Mouse (Mus musculus): ENCODE data around the gene Dock9. TPM values are rescaled to one million over a fixed set of nuclear protein-coding genes. Genes with fewer than 3 reads are reported as not detected.
"Not testable (repeated sequence)": the region's sequence is repeated elsewhere in the genome, so short reads cannot be mapped to it uniquely, and the experiment has no call there.

The Dock9 gene
- polyA plus RNA-seq, 1 experiment from 2014 or later: 4.2 TPM

DNA sequence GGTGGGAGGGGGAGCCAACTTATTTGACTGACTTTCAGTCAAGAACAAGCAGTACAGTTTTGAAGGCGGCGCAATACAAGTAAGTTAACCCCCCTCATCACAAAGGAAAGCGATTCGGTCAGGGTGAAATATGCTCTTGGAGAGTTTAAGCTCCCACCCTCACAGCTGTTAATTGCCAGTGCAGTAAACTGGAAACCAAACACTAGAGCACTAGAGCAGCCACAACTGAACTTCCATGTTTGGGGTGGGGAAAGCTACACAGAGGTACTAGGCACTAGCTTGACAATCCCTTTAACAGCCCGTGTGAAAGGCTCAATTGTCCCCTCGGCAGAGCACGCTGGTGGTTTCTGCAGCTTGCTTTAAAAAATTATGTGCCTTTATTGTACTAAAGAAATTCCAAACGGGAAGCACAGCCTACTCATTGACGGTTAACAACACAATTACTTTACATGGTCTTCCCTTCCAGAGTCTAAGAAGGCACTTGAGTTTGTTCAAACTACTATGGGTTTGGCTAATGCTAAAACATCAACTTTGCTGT is 100.4 kb downstream of the Dock9 start:
- peak overlapping the region; percentile 44; the same call in 1 of the 2 replicates for H3K4me2 ChIP-seq (ENCODE audit: low read depth, low read length, severe bottlenecking)
- H3K9me3 ChIP-seq (ENCODE audit: control insufficient read depth, low read length): no peaks in the 10 kb centered on the region
- H3K27me3 ChIP-seq (ENCODE audit: control insufficient read depth, insufficient read depth, low read length): no peaks in the 10 kb centered on the region
- H3K4me1 ChIP-seq (replicated peaks; ENCODE audit: control insufficient read depth, insufficient read depth, low read length): peaks cover 11% of the 10 kb centered on the region; the same call in 1 of the 2 replicates
- DNase-seq (ENCODE audit: low spot score): no peak
- peak; percentile 59; the same call in 1 of the 2 replicates for ATAC-seq (replicated peaks; ENCODE audit: low FRiP score)
- H3K4me3 ChIP-seq (ENCODE audit: low read depth, low read length): 0 out of 2 replicates have a peak overlapping the region, but pooled peaks have one; percentile 3
- no peak overlapping the region; the same call in 1 of the 2 replicates for H3K9ac ChIP-seq (ENCODE audit: low read length)
- H3K27ac ChIP-seq (ENCODE audit: low read depth, low read length): no peak overlapping the region
- H3K36me3 ChIP-seq (ENCODE audit: control insufficient read depth, insufficient read depth, low read length): no peaks in the 10 kb centered on the region
- 27% methylated on average over 9 of the region's 9 CpGs for WGBS

DNA sequence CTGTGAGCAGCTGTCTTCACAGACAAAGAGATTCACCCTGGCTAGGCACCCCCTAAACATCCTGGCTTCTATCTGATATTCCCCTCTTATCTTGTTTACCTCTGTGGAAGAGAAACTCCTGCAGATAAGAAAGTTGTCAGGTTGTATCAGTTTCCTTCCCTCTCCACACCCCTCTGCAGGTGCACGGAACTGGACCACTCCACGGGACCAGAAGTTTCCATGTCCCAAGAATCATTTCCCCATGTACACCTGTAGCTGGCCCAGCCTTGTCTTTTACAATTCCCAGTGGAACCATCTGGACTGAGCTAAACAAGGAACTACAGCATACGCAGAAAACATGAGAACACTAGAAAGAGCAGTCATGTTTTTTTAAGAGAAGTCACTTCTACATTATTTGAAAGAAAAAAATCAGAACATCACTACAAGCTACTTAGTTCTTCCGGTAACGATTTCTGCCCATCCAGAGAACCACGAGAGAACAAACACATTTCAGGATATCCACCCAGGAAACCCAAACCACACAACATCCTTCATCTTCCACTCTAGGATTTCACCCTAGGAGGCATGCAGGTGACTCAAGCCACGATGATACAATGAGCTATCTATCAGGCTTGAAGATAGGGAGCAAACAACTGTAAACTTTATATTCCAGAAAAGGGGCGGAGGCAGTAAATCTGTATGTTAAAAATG is 101.1 kb downstream of the Dock9 start:
- Histone ChIP-seq H3K27ac (ENCODE audit: low read depth, low read length) (no peak overlapping the region), H3K9ac (ENCODE audit: low read length) (no peak overlapping the region), H3K4me2 (ENCODE audit: low read depth, low read length, severe bottlenecking) (no peak overlapping the region), H3K9me3 (ENCODE audit: control insufficient read depth, low read length) (no peaks in the 10 kb centered on the region), H3K4me1 (replicated peaks; ENCODE audit: control insufficient read depth, insufficient read depth, low read length) (peaks cover 11% of the 10 kb centered on the region; the same call in 1 of the 2 replicates), H3K4me3 (ENCODE audit: low read depth, low read length) (no peak overlapping the region), H3K36me3 (ENCODE audit: control insufficient read depth, insufficient read depth, low read length) (no peaks in the 10 kb centered on the region), H3K27me3 (ENCODE audit: control insufficient read depth, insufficient read depth, low read length) (no peaks in the 10 kb centered on the region)
- 85% methylated on average over 8 of the region's 8 CpGs for WGBS
- no peak for ATAC-seq (replicated peaks; ENCODE audit: low FRiP score)
- DNase-seq (ENCODE audit: low spot score): no peak

DNA sequence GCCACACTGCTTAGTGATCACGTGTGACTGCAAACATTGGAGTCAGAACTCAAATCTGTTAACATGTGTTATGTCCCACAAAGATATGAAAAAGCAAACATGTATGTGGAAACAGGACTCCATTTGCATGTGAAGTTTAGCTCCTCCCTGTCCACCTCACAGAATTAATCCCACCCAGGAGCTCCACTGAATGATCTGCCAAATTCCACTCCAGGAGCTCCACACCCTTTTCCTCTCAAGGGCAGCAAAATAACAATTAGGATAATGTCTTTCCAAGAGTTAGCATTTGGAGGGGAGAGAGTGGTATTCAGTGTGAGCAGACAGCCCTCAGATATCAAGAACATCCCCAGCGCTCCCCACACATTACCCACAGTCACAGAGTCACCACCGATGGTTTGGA is 102.9 kb downstream of the Dock9 start:
- no peak for DNase-seq (ENCODE audit: low spot score)
- Histone ChIP-seq H3K27ac (ENCODE audit: low read depth, low read length) (no peak overlapping the region), H3K4me1 (replicated peaks; ENCODE audit: control insufficient read depth, insufficient read depth, low read length) (peaks cover 11% of the 10 kb centered on the region; the same call in 1 of the 2 replicates), H3K36me3 (ENCODE audit: control insufficient read depth, insufficient read depth, low read length) (no peaks in the 10 kb centered on the region), H3K9ac (ENCODE audit: low read length) (no peak overlapping the region), H3K27me3 (ENCODE audit: control insufficient read depth, insufficient read depth, low read length) (no peaks in the 10 kb centered on the region), H3K4me2 (ENCODE audit: low read depth, low read length, severe bottlenecking) (no peak overlapping the region), H3K4me3 (ENCODE audit: low read depth, low read length) (no peak overlapping the region), H3K9me3 (ENCODE audit: control insufficient read depth, low read length) (no peaks in the 10 kb centered on the region)
- 89% methylated on average over 3 of the region's 3 CpGs for WGBS
- ATAC-seq (replicated peaks; ENCODE audit: low FRiP score): no peak

DNA sequence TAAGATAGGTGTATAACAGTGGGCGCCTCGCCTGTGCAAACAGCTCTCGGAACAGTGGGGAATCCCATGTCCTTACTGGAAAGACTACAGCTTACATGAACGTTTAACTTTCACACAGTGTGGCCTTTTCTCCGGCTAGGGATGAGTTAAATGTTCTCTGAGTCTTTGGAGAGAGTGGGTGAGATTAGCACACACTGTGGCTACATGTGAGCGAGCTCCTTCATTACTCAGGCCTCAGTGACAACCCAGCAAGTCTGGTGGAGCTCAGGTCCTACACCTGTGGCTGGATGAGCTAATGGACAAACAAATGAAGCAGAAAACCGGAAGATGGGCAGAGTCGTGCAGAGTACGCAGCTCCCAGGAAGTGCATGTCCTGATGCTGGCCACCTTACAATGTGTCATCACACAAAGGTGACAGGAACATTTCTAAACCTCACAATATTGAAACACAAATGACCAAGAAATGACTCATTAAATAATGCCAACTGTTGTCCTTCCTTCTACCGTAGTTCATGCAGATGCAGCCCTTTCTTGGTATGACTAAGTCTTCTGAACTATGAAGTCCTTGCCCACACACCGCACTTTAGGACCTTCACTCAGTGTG is 103.5 kb downstream of the Dock9 start:
- no peak for ATAC-seq (replicated peaks; ENCODE audit: low FRiP score)
- Histone ChIP-seq H3K4me1 (replicated peaks; ENCODE audit: control insufficient read depth, insufficient read depth, low read length) (peaks cover 11% of the 10 kb centered on the region; the same call in 1 of the 2 replicates), H3K36me3 (ENCODE audit: control insufficient read depth, insufficient read depth, low read length) (no peaks in the 10 kb centered on the region), H3K9ac (ENCODE audit: low read length) (no peak overlapping the region), H3K27me3 (ENCODE audit: control insufficient read depth, insufficient read depth, low read length) (no peaks in the 10 kb centered on the region), H3K4me3 (ENCODE audit: low read depth, low read length) (no peak overlapping the region), H3K4me2 (ENCODE audit: low read depth, low read length, severe bottlenecking) (no peak overlapping the region), H3K9me3 (ENCODE audit: control insufficient read depth, low read length) (no peaks in the 10 kb centered on the region), H3K27ac (ENCODE audit: low read depth, low read length) (no peak overlapping the region)
- 87% methylated on average over 11 of the region's 11 CpGs for WGBS
- no peak for DNase-seq (ENCODE audit: low spot score)

DNA sequence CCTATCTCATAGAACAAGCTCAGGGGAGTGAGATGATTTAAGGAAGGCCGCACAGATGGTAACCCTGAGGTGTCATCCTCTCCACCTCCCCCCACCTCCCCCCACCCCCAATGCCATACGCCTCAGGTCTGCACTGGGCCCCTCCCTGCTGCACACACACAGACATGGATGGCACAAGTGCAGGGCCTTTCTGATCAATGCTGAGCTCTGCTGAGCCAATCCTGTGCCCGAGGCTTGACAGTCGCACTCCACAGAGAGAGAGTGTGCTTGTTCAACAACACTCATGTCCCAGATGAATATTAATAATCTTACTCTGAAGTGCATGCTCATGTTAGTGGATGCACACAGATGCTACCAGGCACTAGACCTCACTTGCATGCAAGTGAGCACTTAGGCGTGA is 108.0 kb downstream of the Dock9 start:
- not testable (repeated sequence) for ATAC-seq (replicated peaks; ENCODE audit: low FRiP score); H3K9ac ChIP-seq (ENCODE audit: low read length); H3K4me1 ChIP-seq (replicated peaks; ENCODE audit: control insufficient read depth, insufficient read depth, low read length); H3K4me3 ChIP-seq (ENCODE audit: low read depth, low read length); H3K9me3 ChIP-seq (ENCODE audit: control insufficient read depth, low read length); H3K36me3 ChIP-seq (ENCODE audit: control insufficient read depth, insufficient read depth, low read length); DNase-seq (ENCODE audit: low spot score); H3K27ac ChIP-seq (ENCODE audit: low read depth, low read length); H3K4me2 ChIP-seq (ENCODE audit: low read depth, low read length, severe bottlenecking); H3K27me3 ChIP-seq (ENCODE audit: control insufficient read depth, insufficient read depth, low read length)
- 66% methylated on average over 5 of the region's 5 CpGs for WGBS

DNA sequence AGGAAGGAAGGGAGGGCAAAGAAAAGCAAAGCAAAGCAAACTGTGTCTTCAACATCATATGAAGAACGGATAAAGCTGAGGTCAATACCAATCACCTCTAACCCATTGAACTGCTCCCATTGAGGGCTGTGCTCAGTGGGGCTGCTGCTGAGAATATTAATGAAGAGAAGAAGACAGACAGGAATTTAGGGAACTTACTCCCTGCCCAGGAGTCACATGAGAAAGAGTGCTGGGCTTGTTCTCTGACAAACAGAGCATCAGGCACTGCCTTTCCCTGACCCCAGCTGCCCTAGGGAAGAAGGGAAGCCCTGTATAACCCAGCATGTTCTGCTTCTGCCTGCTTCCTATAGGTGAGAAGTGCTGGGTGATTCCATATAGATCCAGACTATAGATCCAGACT is 109.5 kb downstream of the Dock9 start:
- DNase-seq (ENCODE audit: low spot score) (no peak), ATAC-seq (replicated peaks; ENCODE audit: low FRiP score) (no peak)
- H3K27me3 ChIP-seq (ENCODE audit: control insufficient read depth, insufficient read depth, low read length): no peaks in the 10 kb centered on the region
- no peak overlapping the region for H3K9ac ChIP-seq (ENCODE audit: low read length)
- H3K4me2 ChIP-seq (ENCODE audit: low read depth, low read length, severe bottlenecking): no peak overlapping the region
- no peaks in the 10 kb centered on the region for H3K36me3 ChIP-seq (ENCODE audit: control insufficient read depth, insufficient read depth, low read length)
- no peak overlapping the region for H3K4me3 ChIP-seq (ENCODE audit: low read depth, low read length)
- 28% methylated on average over 1 of the region's 1 CpGs for WGBS
- no peak overlapping the region for H3K27ac ChIP-seq (ENCODE audit: low read depth, low read length)
- 0 out of 2 replicates have a peak, but pooled peaks cover 1% of the 10 kb centered on the region for H3K4me1 ChIP-seq (replicated peaks; ENCODE audit: control insufficient read depth, insufficient read depth, low read length)
- no peaks in the 10 kb centered on the region for H3K9me3 ChIP-seq (ENCODE audit: control insufficient read depth, low read length)

DNA sequence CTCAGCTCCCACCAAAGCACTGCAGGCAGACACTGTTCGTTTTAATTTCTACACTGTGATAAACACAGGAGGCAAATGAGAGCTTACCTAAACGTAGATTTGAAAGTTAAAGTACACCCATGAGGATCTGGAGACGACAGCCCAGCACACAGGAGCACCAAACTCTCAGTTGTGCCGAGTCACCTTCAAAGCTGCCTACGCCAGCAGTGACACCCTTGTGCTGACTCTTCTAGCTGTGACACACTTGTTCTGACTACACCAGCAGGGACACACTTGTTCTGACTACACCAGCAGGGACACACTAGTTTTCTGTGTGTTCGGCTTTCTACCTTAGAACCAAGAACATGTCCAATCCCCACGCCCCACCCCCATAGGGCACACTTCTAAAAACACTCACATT is 110.4 kb downstream of the Dock9 start:
- H3K4me3 ChIP-seq (ENCODE audit: low read depth, low read length): no peak overlapping the region
- H3K36me3 ChIP-seq (ENCODE audit: control insufficient read depth, insufficient read depth, low read length): no peaks in the 10 kb centered on the region
- ATAC-seq (replicated peaks; ENCODE audit: low FRiP score) (no peak), DNase-seq (ENCODE audit: low spot score) (no peak)
- H3K4me1 ChIP-seq (replicated peaks; ENCODE audit: control insufficient read depth, insufficient read depth, low read length): 0 out of 2 replicates have a peak, but pooled peaks cover 1% of the 10 kb centered on the region
- H3K9ac ChIP-seq (ENCODE audit: low read length): no peak overlapping the region
- 82% methylated on average over 7 of the region's 7 CpGs for WGBS
- H3K27me3 ChIP-seq (ENCODE audit: control insufficient read depth, insufficient read depth, low read length): no peaks in the 10 kb centered on the region
- H3K9me3 ChIP-seq (ENCODE audit: control insufficient read depth, low read length): no peaks in the 10 kb centered on the region
- H3K4me2 ChIP-seq (ENCODE audit: low read depth, low read length, severe bottlenecking): no peak overlapping the region
- no peak overlapping the region for H3K27ac ChIP-seq (ENCODE audit: low read depth, low read length)

DNA sequence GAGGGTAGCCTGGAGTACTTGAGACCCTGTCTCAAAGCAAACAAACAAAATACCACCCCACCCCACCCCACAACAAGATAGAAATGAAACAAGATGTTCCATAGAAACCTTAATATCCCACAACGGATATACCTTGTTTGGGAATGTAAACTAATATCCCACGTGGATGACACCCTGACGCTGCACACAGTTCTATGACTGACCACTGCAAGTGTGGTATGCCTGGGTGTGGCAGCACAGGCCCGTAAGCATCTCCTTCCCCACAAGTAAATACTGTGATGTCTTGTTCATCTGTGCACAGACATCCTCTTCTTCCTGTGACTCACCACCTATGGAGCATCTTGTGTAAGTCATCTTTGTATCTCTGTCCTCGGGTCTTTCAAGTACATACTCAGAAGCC is 118.7 kb downstream of the Dock9 start:
- no peak overlapping the region for H3K4me2 ChIP-seq (ENCODE audit: low read depth, low read length, severe bottlenecking)
- H3K27me3 ChIP-seq (ENCODE audit: control insufficient read depth, insufficient read depth, low read length): no peaks in the 10 kb centered on the region
- ATAC-seq (replicated peaks; ENCODE audit: low FRiP score) (no peak), DNase-seq (ENCODE audit: low spot score) (no peak)
- H3K36me3 ChIP-seq (ENCODE audit: control insufficient read depth, insufficient read depth, low read length): no peaks in the 10 kb centered on the region
- 0 out of 2 replicates have a peak, but pooled peaks cover 3% of the 10 kb centered on the region for H3K4me1 ChIP-seq (replicated peaks; ENCODE audit: control insufficient read depth, insufficient read depth, low read length)
- H3K4me3 ChIP-seq (ENCODE audit: low read depth, low read length): no peak overlapping the region
- no peaks in the 10 kb centered on the region for H3K9me3 ChIP-seq (ENCODE audit: control insufficient read depth, low read length)
- no peak overlapping the region for H3K27ac ChIP-seq (ENCODE audit: low read depth, low read length)
- H3K9ac ChIP-seq (ENCODE audit: low read length): no peak overlapping the region
- 90% methylated on average over 5 of the region's 5 CpGs for WGBS

Measured in forebrain, embryonic 11.5 days (tissue).